Mouse (Mus musculus) heart, embryonic 10.5 days (tissue): ENCODE measurements around the gene Snrpb2. TPM values are rescaled to one million over a fixed set of nuclear protein-coding genes. Genes with fewer than 3 reads are reported as not detected.

Source experiments
- DNase-seq: peaks from one replicate; pipeline ENCODE4 v3.0.0-alpha.2; 2017; ENCODE audit warnings: low spot score
- H3K27ac ChIP-seq: fragments of 300-500 bp; sonication (generic); 2 replicates; pipeline ENCODE4 v1.5.1; 2016; ENCODE audit warnings: mild to moderate bottlenecking
- H3K27me3 ChIP-seq: fragments of 300-500 bp; sonication (generic); 2 replicates; pipeline ENCODE4 v1.6.1; 2016; ENCODE audit warnings: mild to moderate bottlenecking; ENCODE audit not compliant: poor library complexity, insufficient read depth, severe bottlenecking
- H3K36me3 ChIP-seq: fragments of 300-500 bp; sonication (generic); 2 replicates; pipeline ENCODE4 v1.6.1; 2016; ENCODE audit warnings: mild to moderate bottlenecking, moderate library complexity
- H3K4me1 ChIP-seq: fragments of 300-500 bp; sonication (generic); 2 replicates; pipeline ENCODE4 v1.6.1; 2016; ENCODE audit warnings: mild to moderate bottlenecking
- H3K4me3 ChIP-seq: fragments of 300-500 bp; sonication (generic); 2 replicates; pipeline ENCODE4 v1.5.1; 2016; ENCODE audit warnings: mild to moderate bottlenecking, moderate library complexity
- H3K9me3 ChIP-seq: fragments of 300-500 bp; sonication (generic); 2 replicates; pipeline ENCODE4 v1.6.1; 2016; ENCODE audit warnings: mild to moderate bottlenecking, moderate library complexity
- WGBS: fragments of 180-500 bp; shearing (Covaris S2); methylation state at CpG from one replicate; pipeline ENCODE4 v1.1.7; 2016; 5-methylcytosine and 5-hydroxymethylcytosine counted together
- polyA plus RNA-seq: library from polyadenylated mRNA; unstranded; fragments of >200 nt; fragmentation: Nextera tagmentation; extraction: Ambion mirVana; gene quantifications from 2 replicates; pipeline ENCODE4 v1.2.1, GENCODE M21; 2016

Gene Snrpb2
- polyA plus RNA-seq, 1 experiment from 2014 or later = 63.3 TPM

GRCm38 (mm10) chr2:143055251-143055650 lies 7.6 kb upstream of the Snrpb2 start:
- DNase-seq = no peak
- no peaks in the 10 kb centered on the region for H3K27me3 ChIP-seq
- H3K36me3 ChIP-seq = no peaks in the 10 kb centered on the region
- no peaks in the 10 kb centered on the region for H3K9me3 ChIP-seq
- no peak overlapping the region for H3K4me3 ChIP-seq
- no peak overlapping the region for H3K27ac ChIP-seq
- no peaks in the 10 kb centered on the region for H3K4me1 ChIP-seq

DNA sequence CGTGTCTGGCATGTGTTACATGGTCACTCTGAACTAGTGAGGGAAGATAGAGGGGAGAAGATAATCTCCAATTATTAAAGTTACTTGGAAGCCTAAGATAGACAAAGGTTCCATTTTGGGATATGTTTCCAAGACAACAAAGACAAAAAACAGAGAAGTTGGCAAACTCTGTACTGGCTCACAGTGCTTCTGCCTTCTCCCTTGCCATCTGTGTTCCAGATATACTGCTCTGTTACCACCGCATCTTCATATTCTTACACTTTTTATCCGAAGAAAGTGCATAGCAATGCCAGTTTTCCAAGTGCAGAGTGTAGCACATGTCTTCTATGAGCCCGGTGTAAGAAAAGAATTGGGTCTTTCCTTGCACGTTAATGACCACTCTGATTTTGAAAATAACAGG lies 6.1 kb upstream of the Snrpb2 start:
- H3K27me3 ChIP-seq = no peaks in the 10 kb centered on the region
- H3K9me3 ChIP-seq = no peaks in the 10 kb centered on the region
- H3K4me3 ChIP-seq = no peak overlapping the region
- WGBS = 65% methylated on average over 5 of the region's 5 CpGs
- H3K36me3 ChIP-seq = no peaks in the 10 kb centered on the region
- H3K4me1 ChIP-seq = no peaks in the 10 kb centered on the region
- DNase-seq = no peak
- H3K27ac ChIP-seq = no peak overlapping the region

DNA sequence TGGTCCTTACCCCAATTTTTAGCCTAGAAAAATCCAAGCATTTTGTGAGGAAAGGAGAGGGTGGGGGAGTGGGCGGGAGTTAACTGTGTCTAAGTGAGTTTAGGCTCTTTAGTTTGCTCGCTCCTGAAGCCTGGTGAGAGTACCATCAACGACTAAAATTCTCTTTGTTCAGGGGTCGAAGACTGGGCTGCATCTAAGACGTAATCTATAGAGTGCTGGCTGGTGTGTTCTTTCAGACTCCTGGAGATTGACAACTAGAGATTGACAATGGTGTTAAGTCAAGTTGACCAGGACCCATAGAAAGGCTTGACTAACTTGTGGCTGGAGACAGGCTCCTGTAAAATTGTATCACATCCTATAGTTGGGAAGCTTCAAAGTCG lies 417 bp upstream of the Snrpb2 start:
- H3K4me3 ChIP-seq = peak overlapping the region; percentile 76
- no peak for DNase-seq
- no peaks in the 10 kb centered on the region for H3K27me3 ChIP-seq
- WGBS = 45% methylated on average over 6 of the region's 6 CpGs
- no peaks in the 10 kb centered on the region for H3K9me3 ChIP-seq
- H3K4me1 ChIP-seq = peaks cover 5% of the 10 kb centered on the region
- H3K36me3 ChIP-seq = peaks cover 26% of the 10 kb centered on the region
- H3K27ac ChIP-seq = peak overlapping the region; percentile 87

GRCm38 (mm10) chr2:143065914-143066313 lies 3.1 kb downstream of the Snrpb2 start:
- Histone ChIP-seq H3K9me3 (no peaks in the 10 kb centered on the region), H3K4me1 (peaks cover 5% of the 10 kb centered on the region), H3K27ac (no peak overlapping the region), H3K27me3 (no peaks in the 10 kb centered on the region), H3K36me3 (peaks cover 55% of the 10 kb centered on the region), H3K4me3 (no peak overlapping the region)
- no peak for DNase-seq
- 88% methylated on average over 3 of the region's 3 CpGs for WGBS

- H3K36me3 ChIP-seq = no peaks in the 10 kb centered on the region
- DNase-seq = no peak
- no peaks in the 10 kb centered on the region for H3K27me3 ChIP-seq
- WGBS = 69% methylated on average over 8 of the region's 8 CpGs
- no peaks in the 10 kb centered on the region for H3K4me1 ChIP-seq
- no peak within 1 kb of the TSS for H3K4me3 ChIP-seq
- H3K27ac ChIP-seq = no peak within 1 kb of the TSS
- no peaks in the 10 kb centered on the region for H3K9me3 ChIP-seq
Observed at GRCm38 (mm10) chr2:143078198-143078851, 15.5 kb downstream of the Snrpb2 start, which contains the start of gene Otor. Gene Otor, plus strand, starts transcription at chr2:143078473.

DNA sequence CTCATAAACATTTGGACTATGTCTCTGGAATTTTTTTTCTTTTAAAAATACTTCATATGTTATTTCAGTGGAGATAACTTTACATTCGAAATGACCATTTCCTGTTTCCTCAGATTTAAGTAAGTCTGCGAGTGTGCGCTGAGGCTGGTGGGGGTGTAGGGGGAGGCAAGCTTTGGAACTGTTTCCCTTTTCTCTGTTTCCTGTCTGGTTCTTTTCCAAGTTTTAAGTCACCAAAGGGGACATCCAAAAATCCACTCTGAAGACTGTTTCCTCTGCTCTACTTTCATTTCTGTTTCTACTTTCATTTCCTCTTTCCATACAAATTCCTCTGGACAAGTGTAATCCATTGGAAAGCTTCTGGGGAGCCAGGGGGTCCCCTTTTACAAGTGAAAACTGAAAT lies 18.9 kb downstream of the Snrpb2 start:
- H3K27me3 ChIP-seq = no peaks in the 10 kb centered on the region
- no peaks in the 10 kb centered on the region for H3K9me3 ChIP-seq
- DNase-seq = no peak
- 58% methylated on average over 3 of the region's 3 CpGs for WGBS
- H3K36me3 ChIP-seq = no peaks in the 10 kb centered on the region
- H3K4me3 ChIP-seq = no peak overlapping the region
- H3K27ac ChIP-seq = peak overlapping the region; percentile 59; the same call in 1 of the 2 replicates
- H3K4me1 ChIP-seq = no peaks in the 10 kb centered on the region; the same call in 1 of the 2 replicates

DNA sequence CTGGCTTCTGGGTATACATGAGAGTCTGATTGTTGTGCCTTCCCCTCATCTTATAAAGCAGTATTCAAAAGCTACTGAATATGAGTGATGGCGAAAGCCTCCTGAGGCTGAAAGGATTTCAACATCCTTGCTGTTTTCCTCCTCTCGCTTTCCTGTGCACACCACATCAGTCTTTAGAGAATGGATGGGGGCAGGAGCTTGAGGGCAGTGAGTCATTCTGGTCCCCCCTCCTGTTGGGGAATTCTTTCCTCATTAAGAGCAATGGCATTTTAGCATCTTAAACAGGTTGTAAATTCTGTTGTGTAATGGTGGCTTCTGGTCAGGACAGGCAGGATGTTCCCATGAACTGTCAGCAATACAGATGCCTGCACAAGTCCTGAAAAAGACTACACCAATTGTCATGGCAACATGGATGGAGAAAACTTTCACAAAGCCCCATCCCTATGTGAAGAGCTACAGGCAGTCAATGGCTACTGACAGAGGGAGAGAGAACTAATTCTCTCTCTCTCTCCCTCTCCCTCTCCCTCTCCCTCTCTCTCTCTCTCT lies 22.1 kb downstream of the Snrpb2 start:
- no peak for DNase-seq
- Histone ChIP-seq H3K27me3 (no peaks in the 10 kb centered on the region), H3K4me3 (no peak overlapping the region), H3K4me1 (no peaks in the 10 kb centered on the region; the same call in 1 of the 2 replicates), H3K9me3 (no peaks in the 10 kb centered on the region), H3K27ac (no peak overlapping the region), H3K36me3 (no peaks in the 10 kb centered on the region)
- WGBS = 74% methylated on average over 2 of the region's 2 CpGs

DNA sequence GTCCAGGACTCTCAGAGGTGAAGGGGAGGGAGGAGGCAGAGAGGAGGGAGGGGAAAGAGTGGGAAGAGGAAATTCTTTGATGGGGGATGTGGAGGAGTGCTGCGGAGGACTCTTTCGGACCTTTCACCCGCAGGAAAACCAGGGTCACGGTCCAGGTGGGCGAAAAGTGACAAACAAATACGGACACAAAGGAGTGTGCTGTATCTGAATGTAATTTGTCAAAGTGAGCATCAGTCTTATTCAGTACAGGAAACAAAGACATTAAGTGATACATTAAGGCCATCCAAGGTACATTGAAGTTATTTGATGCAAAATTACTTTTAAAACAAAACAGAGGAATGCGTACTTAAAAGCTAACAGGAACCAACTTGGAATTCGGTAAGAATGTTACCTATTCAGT lies 27.0 kb downstream of the Snrpb2 start:
- Histone ChIP-seq H3K36me3 (no peaks in the 10 kb centered on the region), H3K4me3 (no peak overlapping the region), H3K4me1 (no peaks in the 10 kb centered on the region; the same call in 1 of the 2 replicates), H3K27ac (no peak overlapping the region), H3K9me3 (no peaks in the 10 kb centered on the region), H3K27me3 (no peaks in the 10 kb centered on the region)
- no peak for DNase-seq
- 74% methylated on average over 8 of the region's 8 CpGs for WGBS

DNA sequence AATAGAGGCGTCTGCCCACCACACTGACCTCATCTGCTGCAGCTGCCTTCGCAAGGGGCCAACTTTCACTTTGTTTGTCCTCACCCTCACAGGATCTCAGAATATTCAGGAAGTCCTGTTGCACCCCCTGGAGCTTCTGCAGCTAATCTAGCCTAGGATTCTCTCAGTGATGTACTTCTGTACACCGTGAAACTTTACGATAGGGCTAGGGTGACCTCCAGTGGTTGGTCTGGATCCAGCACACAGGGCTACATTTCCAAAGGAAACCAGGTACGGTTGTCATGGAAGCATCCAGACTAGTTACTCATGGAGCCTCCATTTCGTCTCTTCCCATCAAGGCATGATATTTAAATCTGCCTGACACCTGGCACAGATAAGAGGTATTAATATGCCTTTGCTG lies 30.9 kb downstream of the Snrpb2 start:
- H3K36me3 ChIP-seq = no peaks in the 10 kb centered on the region
- no peak overlapping the region for H3K4me3 ChIP-seq
- WGBS = 37% methylated on average over 6 of the region's 6 CpGs
- peak; percentile 78 for DNase-seq
- no peaks in the 10 kb centered on the region for H3K27me3 ChIP-seq
- no peak overlapping the region for H3K27ac ChIP-seq
- H3K4me1 ChIP-seq = no peaks in the 10 kb centered on the region
- no peaks in the 10 kb centered on the region for H3K9me3 ChIP-seq

DNA sequence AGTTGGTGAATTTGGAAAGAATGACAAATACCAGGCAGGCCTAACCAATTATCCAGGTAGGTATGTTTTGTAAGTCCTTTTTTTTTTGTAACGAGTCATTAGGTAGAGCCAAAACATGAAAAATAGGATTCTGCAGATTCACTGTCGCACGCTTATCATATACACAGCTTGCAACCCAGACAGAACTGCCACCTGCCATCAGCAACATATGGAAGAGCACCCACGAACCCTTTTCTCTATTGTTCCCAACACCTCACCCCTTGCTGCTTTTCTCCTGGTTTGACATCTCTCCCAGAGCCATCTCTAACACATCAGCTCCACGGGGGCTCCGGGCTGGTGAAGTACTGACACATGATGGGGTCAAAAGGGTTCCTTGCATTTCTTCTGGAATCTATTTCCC lies 31.9 kb downstream of the Snrpb2 start:
- H3K4me1 ChIP-seq = no peaks in the 10 kb centered on the region
- WGBS = 61% methylated on average over 6 of the region's 6 CpGs
- H3K36me3 ChIP-seq = no peaks in the 10 kb centered on the region
- no peak for DNase-seq
- H3K27ac ChIP-seq = no peak overlapping the region
- H3K4me3 ChIP-seq = no peak overlapping the region
- H3K27me3 ChIP-seq = no peaks in the 10 kb centered on the region
- H3K9me3 ChIP-seq = no peaks in the 10 kb centered on the region

- DNase-seq = no peak
- 76% methylated on average over 1 of the region's 1 CpGs for WGBS
- no peaks in the 10 kb centered on the region for H3K4me1 ChIP-seq
Observed at GRCm38 (mm10) chr2:143097170-143097569, 34.3 kb downstream of the Snrpb2 start.

DNA sequence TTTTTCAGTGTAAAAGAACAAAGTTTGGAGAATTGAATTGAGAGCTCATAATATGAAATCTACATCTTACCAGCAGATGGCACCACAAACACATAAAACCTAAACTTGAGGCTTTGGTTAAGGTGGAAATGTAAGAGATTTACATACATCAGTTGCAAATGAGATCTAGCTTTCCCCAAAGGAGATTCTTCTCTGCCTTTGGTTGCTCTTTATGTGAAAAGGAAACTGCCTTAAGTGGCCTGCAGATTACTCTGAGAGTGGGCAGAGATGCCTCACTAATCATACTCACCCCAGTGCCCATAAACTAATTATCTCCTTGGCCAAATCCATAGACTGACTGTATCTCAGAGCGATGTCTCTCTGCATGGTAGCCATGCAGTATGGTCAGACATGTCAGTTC lies 51.0 kb downstream of the Snrpb2 start:
- no peaks in the 10 kb centered on the region for H3K4me1 ChIP-seq
- WGBS = 88% methylated on average over 1 of the region's 1 CpGs
- H3K9me3 ChIP-seq = no peaks in the 10 kb centered on the region
- no peak overlapping the region for H3K27ac ChIP-seq
- no peak for DNase-seq
- no peaks in the 10 kb centered on the region for H3K27me3 ChIP-seq
- H3K4me3 ChIP-seq = no peak overlapping the region
- H3K36me3 ChIP-seq = no peaks in the 10 kb centered on the region

More at GRCm38 (mm10) chr2:143097170-143097569, 34.3 kb downstream of the Snrpb2 start:
- no peaks in the 10 kb centered on the region for H3K9me3 ChIP-seq
- H3K27me3 ChIP-seq = no peaks in the 10 kb centered on the region
- H3K4me3 ChIP-seq = no peak overlapping the region
- H3K36me3 ChIP-seq = no peaks in the 10 kb centered on the region
- no peak overlapping the region for H3K27ac ChIP-seq

GRCm38 (mm10) chr2:143114716-143115115 lies 51.9 kb downstream of the Snrpb2 start:
- Histone ChIP-seq H3K27ac (no peak overlapping the region), H3K4me3 (no peak overlapping the region), H3K4me1 (no peaks in the 10 kb centered on the region), H3K27me3 (no peaks in the 10 kb centered on the region), H3K36me3 (no peaks in the 10 kb centered on the region), H3K9me3 (no peaks in the 10 kb centered on the region)
- WGBS = 70% methylated on average over 4 of the region's 4 CpGs
- DNase-seq = no peak

DNA sequence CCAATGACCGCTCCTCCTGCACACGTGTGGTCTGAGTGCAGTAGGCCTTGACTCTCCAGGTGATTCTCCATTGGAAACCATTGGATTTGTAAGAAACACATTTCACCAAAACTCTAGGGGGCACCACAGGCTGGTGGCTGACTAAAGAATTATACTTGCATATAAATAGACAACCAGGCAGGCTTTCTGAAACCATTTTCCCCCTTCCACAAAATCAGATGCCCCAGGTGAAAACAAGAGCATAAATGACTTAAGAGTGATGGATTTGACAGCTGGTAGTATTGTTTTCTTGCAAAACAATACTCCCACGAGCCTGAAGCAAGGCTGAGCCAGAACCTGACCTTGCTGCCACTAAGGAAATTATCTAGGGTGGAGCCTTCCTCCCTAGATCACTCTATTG lies 54.6 kb downstream of the Snrpb2 start:
- H3K27me3 ChIP-seq = no peaks in the 10 kb centered on the region
- H3K4me3 ChIP-seq = no peak overlapping the region
- H3K36me3 ChIP-seq = no peaks in the 10 kb centered on the region
- H3K4me1 ChIP-seq = no peaks in the 10 kb centered on the region
- no peaks in the 10 kb centered on the region for H3K9me3 ChIP-seq
- WGBS = 59% methylated on average over 3 of the region's 3 CpGs
- no peak for DNase-seq
- no peak overlapping the region for H3K27ac ChIP-seq
